Mouse (Mus musculus) induced T-regulatory cell, adult 2 months (primary cell): ENCODE data around the gene 1700123O20Rik.

Source experiments
- DNase-seq: peaks from one replicate; pipeline ENCODE4 v3.0.0-alpha.2; 2012; ENCODE audit warnings: low read depth

1700123O20Rik gene

GRCm38 (mm10) chr14:54724049-54724448 is 38.0 kb downstream of the 1700123O20Rik start:
- DNase-seq: no peak

DNA sequence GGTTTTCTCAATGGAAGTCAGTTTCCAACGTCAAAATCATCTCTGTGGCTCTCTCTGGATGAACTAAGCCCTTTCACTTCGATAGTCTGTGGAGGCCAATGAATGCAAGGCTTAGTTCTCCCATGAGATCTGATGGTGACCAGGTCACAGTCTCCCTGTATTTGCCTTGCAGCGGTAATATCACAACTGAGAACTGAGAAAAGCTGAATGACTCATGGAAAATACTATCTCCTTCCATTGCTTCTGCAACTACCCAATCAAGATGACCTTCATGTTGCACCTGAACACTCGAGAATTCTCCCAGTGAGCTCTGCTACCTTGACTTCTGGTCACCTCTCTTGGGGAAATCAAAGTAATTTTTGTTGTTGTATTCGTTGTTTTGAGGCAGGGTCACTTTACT is 41.5 kb downstream of the 1700123O20Rik start:
- no peak for DNase-seq

DNA sequence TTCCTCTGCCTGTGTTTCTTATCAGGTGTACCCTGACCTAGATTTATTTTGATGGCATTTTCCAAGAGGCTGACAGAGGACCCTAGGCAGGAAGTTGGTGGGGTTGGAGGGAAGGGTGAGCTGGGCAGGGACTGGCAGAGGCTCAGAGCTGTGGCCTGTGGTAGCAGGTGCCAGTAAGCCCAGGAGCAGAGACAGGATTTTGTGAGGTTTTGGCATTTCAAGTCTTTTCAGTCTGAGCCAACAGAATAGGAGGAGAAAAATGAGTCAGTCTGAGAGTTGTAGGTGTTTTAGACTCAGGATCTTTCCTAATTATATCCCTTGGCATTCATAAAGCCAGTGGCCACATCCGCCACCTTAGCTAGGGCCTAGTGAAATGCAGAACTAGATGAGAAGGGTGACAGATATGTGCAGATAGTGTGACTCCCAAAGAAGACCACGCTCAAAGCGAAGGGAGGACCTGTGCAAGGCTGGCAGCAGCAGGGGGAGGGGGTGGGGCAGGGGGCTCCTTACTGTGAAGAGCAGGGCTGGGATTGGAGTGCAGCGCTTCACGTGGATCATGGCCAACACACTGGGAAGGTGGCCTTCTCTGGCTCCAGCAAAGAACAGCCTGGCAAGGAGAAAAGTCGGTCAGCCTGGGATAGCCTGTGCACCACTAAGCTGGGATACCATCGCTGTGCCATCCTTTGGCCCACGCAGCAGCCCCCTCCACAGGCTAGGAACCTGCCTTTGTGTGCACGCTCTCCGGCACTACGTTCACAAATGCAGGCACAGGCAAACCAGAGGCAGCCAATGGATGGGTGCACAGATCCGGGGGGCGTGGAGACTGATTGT is 43.0 kb downstream of the 1700123O20Rik start:
- DNase-seq: no peak

DNA sequence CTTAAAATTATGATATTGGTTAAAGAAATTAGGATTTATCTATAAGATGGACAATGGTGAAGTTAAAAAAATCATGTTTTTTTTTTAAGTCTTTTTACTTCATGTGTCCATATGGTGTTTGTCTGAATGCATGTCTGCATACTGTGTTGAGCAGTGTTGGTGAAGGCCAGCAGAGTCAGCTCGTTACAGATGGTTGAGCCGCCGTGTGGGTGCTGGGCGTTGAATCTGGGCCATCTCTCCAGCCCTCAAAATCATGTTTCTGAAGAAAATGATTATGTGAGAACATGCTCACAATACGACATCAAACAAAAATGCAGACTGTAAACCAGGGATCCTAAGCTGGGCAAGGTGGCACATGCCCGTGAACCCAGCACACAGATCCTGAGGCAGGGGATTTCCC is 44.3 kb downstream of the 1700123O20Rik start:
- no peak for DNase-seq

GRCm38 (mm10) chr14:54732206-54732605 is 46.2 kb downstream of the 1700123O20Rik start:
- no peak for DNase-seq

GRCm38 (mm10) chr14:54734004-54734403 is 48.0 kb downstream of the 1700123O20Rik start:
- no peak for DNase-seq

GRCm38 (mm10) chr14:54735221-54735620 is 49.2 kb downstream of the 1700123O20Rik start:
- no peak for DNase-seq

DNA sequence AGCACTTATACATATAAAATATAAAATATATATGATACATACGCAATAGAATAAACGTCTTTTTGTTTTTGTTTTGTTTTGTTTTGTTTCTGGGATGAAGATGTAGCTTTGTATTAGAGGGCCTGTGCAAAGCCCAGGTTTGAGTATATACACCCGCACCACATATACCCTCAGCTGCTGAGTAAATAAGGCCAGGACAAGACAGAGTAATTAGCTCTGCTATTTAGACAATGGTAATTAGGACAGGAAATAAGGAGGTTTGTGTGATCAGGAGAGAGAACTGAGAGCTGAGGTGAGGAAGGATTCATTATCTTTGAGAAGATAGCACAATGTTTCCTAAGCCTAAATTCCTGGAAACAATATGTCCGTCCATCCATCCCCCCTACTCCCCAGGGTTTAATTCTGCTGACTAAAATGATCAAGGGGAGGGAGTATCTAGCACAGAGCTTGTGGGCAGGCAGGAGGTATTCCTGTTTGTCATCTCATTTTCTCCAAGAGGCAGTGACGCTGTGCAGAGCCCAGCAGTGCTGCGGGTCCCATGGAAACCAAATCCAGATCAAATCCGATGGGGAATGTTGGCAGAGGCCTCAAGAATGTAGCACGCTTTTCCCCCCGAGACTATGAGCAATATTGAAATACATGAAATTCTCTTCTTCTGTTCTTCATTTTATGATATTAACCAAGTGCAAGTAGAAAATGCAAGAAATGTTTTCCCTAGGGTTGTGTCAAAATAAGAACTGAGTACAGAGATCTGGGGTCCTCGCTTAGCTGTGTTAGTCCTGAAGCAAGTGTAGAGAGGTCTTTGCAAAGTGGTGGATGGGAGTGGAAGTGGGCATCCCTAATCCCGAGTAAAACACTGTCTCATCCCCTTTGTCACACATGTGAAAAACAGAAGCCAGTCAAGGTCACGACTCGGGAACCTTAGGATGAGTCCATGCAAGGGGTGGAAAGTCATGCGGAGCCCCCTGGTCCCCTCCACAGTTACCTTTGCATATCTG is 50.8 kb downstream of the 1700123O20Rik start:
- DNase-seq: no peak

GRCm38 (mm10) chr14:54737634-54738033 is 51.6 kb downstream of the 1700123O20Rik start:
- no peak for DNase-seq
